Mouse (Mus musculus): ENCODE results near the gene Mgat4b. TPM values are rescaled to one million over a fixed set of nuclear protein-coding genes. Genes with fewer than 3 reads are reported as not detected.

The Mgat4b gene
- polyA plus RNA-seq, 1 experiment from 2014 or later, result 17.3 TPM

DNA sequence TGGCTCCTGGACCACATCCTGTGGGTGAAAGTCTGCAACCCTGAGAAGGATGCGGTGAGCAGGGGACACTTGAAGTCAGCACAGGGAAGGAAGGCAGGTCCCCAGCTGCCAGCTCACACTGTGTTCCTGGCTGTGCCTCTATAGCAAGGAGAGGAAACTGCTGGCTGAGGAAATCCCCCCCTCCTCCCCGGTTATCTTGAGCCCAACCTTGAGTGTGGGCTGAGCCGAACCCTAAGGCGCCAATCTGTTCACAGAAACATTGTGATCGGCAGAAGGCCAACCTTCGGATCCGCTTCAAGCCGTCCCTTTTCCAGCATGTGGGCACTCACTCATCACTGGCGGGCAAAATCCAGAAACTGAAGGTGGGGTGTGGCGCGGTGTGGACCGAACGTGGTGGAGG is 22.3 kb downstream of the Mgat4b start:
- Histone ChIP-seq H3K4me1 (peaks cover 48% of the 10 kb centered on the region), H3K27me3 (ENCODE audit: insufficient read depth, poor library complexity, severe bottlenecking) (peaks cover 65% of the 10 kb centered on the region)
- DNase-seq (ENCODE audit: low spot score), result no peak

DNA sequence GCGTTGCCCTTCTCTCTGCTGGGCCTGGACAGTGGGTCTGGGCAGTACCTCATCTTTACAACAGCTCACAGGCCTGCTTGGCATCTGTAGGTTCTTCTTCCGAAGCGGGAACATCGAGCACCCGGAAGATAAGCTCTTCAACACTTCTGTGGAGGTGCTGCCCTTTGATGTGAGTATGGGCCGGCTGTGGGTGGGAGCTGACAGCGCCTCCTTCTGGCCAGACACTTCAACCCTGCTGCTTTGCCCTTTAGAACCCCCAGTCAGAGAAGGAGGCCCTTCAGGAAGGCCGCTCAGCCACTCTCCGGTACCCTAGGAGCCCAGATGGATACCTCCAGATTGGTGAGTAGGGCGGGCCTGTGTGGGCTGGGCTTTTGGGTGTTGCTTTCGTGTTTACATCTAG is 23.3 kb downstream of the Mgat4b start:
- H3K4me1 ChIP-seq, result peaks cover 45% of the 10 kb centered on the region
- 71% methylated on average over 11 of the region's 11 CpGs for WGBS

More for the DNA sequence above, 22.3 kb downstream of the Mgat4b start:
- Histone ChIP-seq H3K27ac (no peak overlapping the region), H3K9me3 (no peaks in the 10 kb centered on the region), H3K36me3 (peaks cover 36% of the 10 kb centered on the region), H3K4me3 (no peak overlapping the region)
- 87% methylated on average over 13 of the region's 13 CpGs for WGBS

DNA sequence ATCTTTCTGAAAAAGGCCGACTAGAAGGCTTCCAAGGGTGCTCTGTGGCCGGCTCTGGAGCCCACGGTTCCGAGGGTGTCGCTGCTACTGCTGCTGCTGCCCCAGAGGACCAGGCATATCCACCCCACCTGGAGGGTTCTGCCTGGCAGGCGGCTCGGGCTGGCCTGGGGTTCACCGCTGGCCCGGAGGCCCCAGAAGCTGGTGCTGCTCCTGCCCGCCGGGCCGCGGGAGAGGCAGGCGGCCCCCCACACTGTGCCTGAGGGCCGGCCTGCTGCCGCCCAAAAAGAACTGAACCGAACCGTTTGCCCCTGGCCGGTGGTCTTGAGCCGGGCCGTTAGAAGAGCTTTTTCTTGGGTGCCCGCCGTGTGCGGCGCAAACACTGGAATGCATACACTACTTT is 23.9 kb downstream of the Mgat4b start:
- DNase-seq (ENCODE audit: low spot score), result no peak
- no peak overlapping the region for H3K27ac ChIP-seq
- no peaks in the 10 kb centered on the region for H3K9me3 ChIP-seq
- peaks cover 36% of the 10 kb centered on the region for H3K36me3 ChIP-seq
- 93% methylated on average over 25 of the region's 25 CpGs for WGBS
- peaks cover 77% of the 10 kb centered on the region for H3K27me3 ChIP-seq (ENCODE audit: insufficient read depth, poor library complexity, severe bottlenecking)
- no peak overlapping the region for H3K4me3 ChIP-seq
- H3K4me1 ChIP-seq, result peaks cover 39% of the 10 kb centered on the region

More for the DNA sequence above, 23.3 kb downstream of the Mgat4b start:
- no peak for DNase-seq (ENCODE audit: low spot score)
- no peaks in the 10 kb centered on the region for H3K9me3 ChIP-seq
- no peak overlapping the region for H3K4me3 ChIP-seq
- peaks cover 36% of the 10 kb centered on the region for H3K36me3 ChIP-seq
- no peak overlapping the region for H3K27ac ChIP-seq
- peaks cover 75% of the 10 kb centered on the region for H3K27me3 ChIP-seq (ENCODE audit: insufficient read depth, poor library complexity, severe bottlenecking)

DNA sequence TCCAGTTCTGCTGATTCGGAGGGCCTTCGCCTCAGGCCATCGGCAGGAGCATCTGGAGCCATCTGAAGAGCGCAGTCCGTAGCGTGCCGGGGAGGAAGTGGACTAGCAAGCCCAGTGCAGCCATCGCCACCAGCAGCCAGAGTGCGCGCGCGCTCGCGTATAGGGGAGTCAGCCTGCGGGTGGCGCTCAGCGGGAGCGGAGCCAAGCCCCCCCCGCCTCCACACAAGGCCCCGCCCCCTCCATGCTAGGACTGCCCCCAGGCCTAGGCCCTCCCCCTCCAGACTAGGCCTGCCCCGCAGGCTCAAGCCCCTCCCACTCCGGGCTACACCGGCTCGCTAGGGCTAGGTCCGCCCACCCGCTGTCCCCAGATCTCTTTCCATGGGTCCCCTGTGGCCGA is 25.8 kb downstream of the Mgat4b start:
- Histone ChIP-seq H3K4me3 (peak overlapping the region; percentile 75), H3K27ac (peak overlapping the region; percentile 71), H3K9me3 (no peaks in the 10 kb centered on the region), H3K27me3 (ENCODE audit: insufficient read depth, poor library complexity, severe bottlenecking) (peaks cover 64% of the 10 kb centered on the region), H3K36me3 (peaks cover 34% of the 10 kb centered on the region), H3K4me1 (peaks cover 27% of the 10 kb centered on the region)
- under 1% methylated on average over 27 of the region's 27 CpGs for WGBS
- peak; percentile 96 for DNase-seq (ENCODE audit: low spot score)

DNA sequence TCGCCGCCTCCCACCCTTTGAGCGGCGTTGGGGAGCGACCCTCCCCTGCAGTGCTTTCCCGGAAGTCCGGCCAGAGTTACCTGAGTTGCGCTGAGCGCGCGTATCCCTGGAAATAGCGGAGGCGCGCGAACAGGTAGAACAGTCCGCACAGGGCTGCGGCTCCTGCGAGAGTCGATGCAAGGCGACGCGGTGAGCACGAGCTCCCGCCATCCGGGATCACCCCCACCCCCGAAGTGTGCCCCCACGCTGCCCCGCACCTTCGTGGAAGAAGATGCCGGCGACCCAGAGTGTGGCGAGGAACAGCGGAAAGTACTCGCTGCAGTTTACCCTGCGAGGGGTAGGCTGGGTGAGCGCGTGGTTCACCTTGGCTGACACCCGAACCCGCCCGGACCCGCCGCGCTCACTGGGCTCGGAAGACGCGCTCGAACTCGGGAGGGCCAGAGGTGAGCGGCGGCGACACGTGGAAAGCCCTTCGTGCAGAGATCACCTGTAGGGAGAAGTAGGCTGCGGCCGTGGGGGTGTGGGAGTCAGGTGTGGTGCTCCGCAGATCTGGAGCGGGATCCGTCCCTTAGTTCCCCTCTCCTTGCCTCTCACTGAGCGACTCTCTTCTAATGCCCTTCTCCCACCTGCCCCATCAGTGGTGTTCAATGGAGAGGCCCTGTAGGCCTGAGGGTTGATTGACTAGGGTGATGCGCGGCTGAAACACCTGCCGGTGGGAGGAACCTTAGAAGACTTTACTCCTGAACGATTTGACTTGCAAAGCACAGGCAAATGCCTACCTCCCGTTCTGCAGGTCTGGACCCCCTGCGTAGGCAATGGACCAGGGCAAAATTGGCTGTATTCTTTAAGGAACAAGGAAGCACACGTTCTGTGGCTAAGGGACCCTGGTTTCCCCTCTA is 26.5 kb downstream of the Mgat4b start:
- H3K27me3 ChIP-seq (ENCODE audit: insufficient read depth, poor library complexity, severe bottlenecking), result peaks cover 58% of the 10 kb centered on the region
- DNase-seq (ENCODE audit: low spot score), result no peak
- H3K4me3 ChIP-seq, result peak overlapping the region; percentile 75
- peak overlapping the region; percentile 71 for H3K27ac ChIP-seq
- H3K4me1 ChIP-seq, result peaks cover 27% of the 10 kb centered on the region
- H3K9me3 ChIP-seq, result no peaks in the 10 kb centered on the region
- WGBS, result 1% methylated on average over 66 of the region's 66 CpGs
- peaks cover 28% of the 10 kb centered on the region for H3K36me3 ChIP-seq

DNA sequence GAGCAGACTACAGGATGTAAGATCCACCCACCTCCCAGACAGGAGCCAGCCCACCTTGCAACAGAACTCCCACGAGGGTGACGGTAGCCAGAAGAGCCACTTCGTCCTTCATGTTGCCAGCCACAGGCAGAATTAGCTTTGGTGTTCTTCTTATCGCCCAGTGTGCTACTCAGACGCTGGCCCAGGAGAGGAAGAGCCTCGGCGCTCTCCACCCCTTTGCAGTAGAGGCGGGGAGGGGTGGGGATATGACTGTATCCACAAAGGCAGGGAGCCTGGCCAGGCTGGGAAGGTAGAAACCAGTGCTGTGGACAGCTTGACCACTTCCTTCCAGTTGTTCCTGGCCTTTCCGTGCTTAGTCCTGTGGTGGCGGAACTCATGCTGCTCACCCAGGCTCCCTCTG is 27.6 kb downstream of the Mgat4b start, which contains the start of gene Ltc4s:
Gene Ltc4s (minus strand): TSS at position 293 of the 400 bp plus-strand sequence.
- Histone ChIP-seq H3K36me3 (peaks cover 17% of the 10 kb centered on the region), H3K4me3 (peak within 1 kb of the TSS; percentile 75), H3K4me1 (peaks cover 27% of the 10 kb centered on the region), H3K27me3 (ENCODE audit: insufficient read depth, poor library complexity, severe bottlenecking) (peaks cover 51% of the 10 kb centered on the region), H3K9me3 (no peaks in the 10 kb centered on the region), H3K27ac (no peak within 1 kb of the TSS)
- WGBS, result 16% methylated on average over 10 of the region's 10 CpGs
- DNase-seq (ENCODE audit: low spot score), result no peak

DNA sequence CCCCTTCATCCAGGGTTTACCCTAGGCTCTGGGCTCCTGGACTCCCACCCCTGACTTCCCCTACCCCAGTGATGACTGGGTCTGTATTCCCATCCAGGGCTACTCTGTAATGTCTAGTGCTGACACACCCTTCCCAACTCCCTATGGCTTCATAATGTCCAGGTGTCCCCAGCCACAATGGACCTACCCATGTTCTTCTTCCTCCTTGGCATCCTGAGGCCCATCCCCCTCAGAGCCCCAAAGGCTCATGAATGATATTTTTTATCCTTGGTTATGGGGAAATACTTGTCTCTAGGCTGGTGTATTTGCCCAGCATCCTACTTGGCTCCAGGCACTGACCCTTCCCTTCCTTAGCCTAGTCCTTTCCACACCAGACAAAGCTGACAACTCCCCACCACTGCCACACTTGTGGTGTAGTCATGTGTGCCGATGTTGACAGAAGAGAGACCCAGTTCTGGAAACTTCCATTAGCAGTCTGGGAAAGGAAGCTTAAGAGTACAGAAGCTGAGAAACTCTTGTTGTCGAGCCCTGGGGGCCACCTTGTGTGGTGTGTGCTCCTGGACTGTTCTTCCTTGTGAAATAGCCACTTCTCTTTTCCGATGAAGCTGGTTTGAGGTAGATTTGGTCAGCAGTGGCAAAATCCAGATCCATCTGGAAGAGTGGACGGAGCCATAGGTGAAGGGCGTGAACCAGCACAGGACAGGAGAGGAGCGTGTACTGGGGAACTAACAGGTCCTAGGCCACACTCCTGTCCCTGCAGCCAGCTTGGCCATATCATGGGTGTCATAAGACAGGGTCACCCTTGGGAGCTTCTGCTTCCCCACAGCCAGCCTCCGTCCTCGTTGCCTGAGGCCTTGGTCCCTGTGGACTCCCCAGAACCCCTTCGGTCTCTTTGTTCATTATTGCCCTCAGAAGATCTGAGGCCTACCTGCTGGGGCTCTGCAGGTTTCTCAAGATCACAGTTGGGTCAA is 28.4 kb downstream of the Mgat4b start:
- WGBS, result 87% methylated on average over 9 of the region's 9 CpGs
- peaks cover 27% of the 10 kb centered on the region for H3K4me1 ChIP-seq

DNA sequence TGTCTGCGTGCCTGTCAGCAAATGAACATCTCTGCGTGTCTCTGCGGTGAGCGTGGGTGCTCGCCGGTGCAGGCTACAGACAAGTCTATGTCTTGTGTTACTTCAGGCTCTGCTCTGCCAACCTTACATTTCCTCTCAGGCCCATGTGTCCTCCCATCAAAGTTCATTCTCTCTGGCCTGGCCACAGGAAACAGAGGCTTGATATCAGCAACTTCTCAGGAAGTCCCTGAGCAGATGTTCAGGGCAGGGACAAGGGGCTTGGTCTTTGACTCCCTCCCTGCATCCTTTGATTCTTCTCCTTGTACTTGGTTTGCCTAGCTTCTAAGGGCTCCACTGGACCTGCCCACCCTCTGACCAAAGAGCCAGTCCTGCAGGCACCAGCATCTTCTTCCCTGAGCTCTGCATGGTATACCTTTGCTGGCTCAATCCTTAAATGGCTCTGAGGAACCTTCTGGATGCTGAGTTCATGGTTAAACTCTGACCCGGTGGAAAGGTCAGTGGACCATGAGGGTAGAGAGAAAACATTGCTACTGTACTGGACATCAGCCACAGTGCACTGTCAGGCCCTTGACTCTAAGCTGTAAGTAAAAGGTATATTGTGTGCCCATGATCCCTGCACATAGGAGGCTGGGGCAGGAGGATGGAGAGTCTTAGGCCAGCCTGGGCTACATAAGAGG is 29.7 kb downstream of the Mgat4b start:
- WGBS, result 72% methylated on average over 7 of the region's 7 CpGs
- Histone ChIP-seq H3K27ac (no peak overlapping the region), H3K27me3 (ENCODE audit: insufficient read depth, poor library complexity, severe bottlenecking) (peaks cover 34% of the 10 kb centered on the region), H3K9me3 (no peaks in the 10 kb centered on the region), H3K4me3 (no peak overlapping the region), H3K4me1 (peaks cover 27% of the 10 kb centered on the region), H3K36me3 (no peaks in the 10 kb centered on the region)
- DNase-seq (ENCODE audit: low spot score), result no peak

More for the DNA sequence above, 28.4 kb downstream of the Mgat4b start:
- H3K9me3 ChIP-seq, result no peaks in the 10 kb centered on the region
- H3K4me3 ChIP-seq, result 0 out of 2 replicates have a peak overlapping the region, but pooled peaks have one; percentile 31
- DNase-seq (ENCODE audit: low spot score), result no peak
- no peak overlapping the region for H3K27ac ChIP-seq
- H3K36me3 ChIP-seq, result peaks cover 9% of the 10 kb centered on the region
- H3K27me3 ChIP-seq (ENCODE audit: insufficient read depth, poor library complexity, severe bottlenecking), result peaks cover 47% of the 10 kb centered on the region

DNA sequence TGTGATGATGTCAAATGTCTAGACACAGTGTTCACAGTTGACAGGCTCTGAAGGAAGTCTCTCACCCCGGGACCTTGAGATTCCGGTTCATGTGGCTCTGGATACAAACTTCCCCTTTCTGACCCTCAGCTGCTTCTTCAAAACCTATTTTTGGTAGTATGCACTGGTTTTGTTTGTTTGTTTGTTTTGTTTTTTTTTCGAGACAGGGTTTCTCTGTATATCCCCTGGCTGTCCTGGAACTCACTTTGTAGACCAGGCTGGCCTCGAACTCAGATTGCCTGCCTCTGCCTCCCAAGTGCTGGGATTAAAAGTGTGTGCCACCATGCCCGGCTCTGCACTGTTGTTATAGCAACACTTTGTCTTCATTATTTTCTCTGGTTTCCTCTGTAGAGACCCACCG is 33.2 kb downstream of the Mgat4b start:
- Histone ChIP-seq H3K9me3 (no peaks in the 10 kb centered on the region), H3K27ac (no peak overlapping the region), H3K4me3 (no peak overlapping the region), H3K36me3 (no peaks in the 10 kb centered on the region), H3K27me3 (ENCODE audit: insufficient read depth, poor library complexity, severe bottlenecking) (peaks cover 8% of the 10 kb centered on the region), H3K4me1 (no peaks in the 10 kb centered on the region)
- WGBS, result 81% methylated on average over 6 of the region's 6 CpGs
- DNase-seq (ENCODE audit: low spot score), result no peak

DNA sequence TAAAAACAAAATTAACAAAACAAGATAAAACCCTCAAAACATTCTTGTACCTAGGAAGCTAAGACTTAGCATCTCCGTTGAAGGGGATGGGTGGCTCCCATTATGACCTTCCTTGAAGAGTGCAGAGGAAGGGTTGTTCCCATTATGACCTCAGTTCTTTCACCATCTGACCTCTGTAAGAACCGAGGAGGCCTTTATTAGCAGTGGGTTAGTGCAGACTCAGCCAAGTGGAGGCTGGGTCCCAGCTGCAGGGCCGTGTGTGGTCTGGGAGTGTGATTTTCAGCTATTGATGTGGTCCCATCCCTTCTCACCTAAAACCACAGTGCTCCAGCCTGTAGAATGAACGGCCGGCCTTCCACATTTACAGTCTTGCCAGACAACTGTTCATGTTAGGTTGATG is 34.6 kb downstream of the Mgat4b start:
- H3K27me3 ChIP-seq (ENCODE audit: insufficient read depth, poor library complexity, severe bottlenecking), result no peaks in the 10 kb centered on the region
- DNase-seq (ENCODE audit: low spot score), result no peak
- H3K4me1 ChIP-seq, result no peaks in the 10 kb centered on the region
- 72% methylated on average over 5 of the region's 5 CpGs for WGBS
- H3K9me3 ChIP-seq, result no peaks in the 10 kb centered on the region
- H3K4me3 ChIP-seq, result no peak overlapping the region
- no peak overlapping the region for H3K27ac ChIP-seq
- no peaks in the 10 kb centered on the region for H3K36me3 ChIP-seq

DNA sequence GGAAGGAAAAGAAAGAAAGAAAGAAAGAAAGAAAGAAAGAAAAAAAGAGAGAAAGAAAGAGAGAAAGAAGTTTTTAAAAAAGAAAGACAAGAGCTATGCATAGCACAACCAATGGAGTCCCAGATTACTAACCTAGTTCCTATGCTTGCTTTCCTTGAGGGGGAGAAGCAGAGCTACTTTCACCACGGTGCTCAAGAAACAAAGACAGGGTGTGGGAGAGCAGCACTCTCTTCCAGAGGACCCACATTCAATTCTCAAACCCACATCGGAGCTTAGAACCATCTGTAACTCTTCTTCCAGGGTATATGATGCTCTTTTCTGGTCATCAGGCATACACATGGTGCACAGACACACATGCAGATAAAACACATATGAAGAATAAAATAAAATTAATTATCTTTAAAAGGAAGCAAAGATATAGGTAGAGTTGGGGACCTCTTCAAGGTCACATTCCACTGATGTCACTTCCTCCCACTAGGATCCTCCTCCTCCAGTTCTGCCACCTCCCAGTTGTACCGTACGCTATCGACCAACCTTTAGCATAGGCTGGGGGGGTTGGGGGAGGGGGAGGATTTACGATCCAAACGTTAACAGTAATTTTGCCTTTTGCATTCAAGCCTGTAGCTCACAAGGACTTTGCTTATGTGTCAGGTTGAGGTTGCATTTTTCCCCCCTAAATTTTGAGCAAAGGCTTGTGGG is 37.9 kb downstream of the Mgat4b start:
- 82% methylated on average over 7 of the region's 7 CpGs for WGBS
- Histone ChIP-seq H3K4me1 (peaks cover 22% of the 10 kb centered on the region), H3K36me3 (no peaks in the 10 kb centered on the region), H3K27ac (no peak overlapping the region), H3K4me3 (no peak overlapping the region), H3K9me3 (no peaks in the 10 kb centered on the region), H3K27me3 (ENCODE audit: insufficient read depth, poor library complexity, severe bottlenecking) (no peaks in the 10 kb centered on the region)
- DNase-seq (ENCODE audit: low spot score), result no peak

DNA sequence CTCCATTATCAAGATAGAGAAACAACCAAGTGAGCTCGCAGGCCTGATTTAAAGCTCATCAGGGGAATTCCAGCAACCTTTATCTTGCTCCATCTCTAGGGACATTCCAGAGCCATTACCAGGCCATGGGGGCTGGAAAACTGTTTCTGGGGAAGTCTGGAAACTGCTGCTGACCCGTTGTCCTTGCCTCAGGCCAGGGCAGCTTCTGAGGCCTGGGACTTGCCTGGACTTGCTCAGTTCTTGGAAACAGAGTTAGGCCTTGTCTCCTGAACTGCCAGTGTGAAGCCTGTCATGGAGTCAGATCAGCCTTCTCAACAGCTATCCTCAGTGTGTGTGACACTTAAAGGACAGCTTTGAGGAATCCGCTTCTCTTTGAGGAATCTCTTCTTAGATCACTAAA is 41.5 kb downstream of the Mgat4b start:
- Histone ChIP-seq H3K27ac (peak overlapping the region; percentile 69), H3K4me1 (peaks cover 28% of the 10 kb centered on the region), H3K4me3 (no peak overlapping the region), H3K27me3 (ENCODE audit: insufficient read depth, poor library complexity, severe bottlenecking) (no peaks in the 10 kb centered on the region), H3K9me3 (no peaks in the 10 kb centered on the region), H3K36me3 (peaks cover 13% of the 10 kb centered on the region)
- DNase-seq (ENCODE audit: low spot score), result no peak
- 32% methylated on average over 3 of the region's 3 CpGs for WGBS

Data from heart, embryonic 10.5 days (tissue).